Mouse (Mus musculus) layer of hippocampus, adult 9-10 months (tissue): ENCODE measurements around the gene En1.
A peak's percentile ranks its signal among the peaks of the same experiment; 100 is the strongest.

Source experiments
- DNase-seq: peaks from one replicate; pipeline ENCODE4 v3.0.0; 2022; ENCODE audit warnings: low spot score

Gene En1

GRCm38 (mm10) chr1:120602031-120602730 is at the start of gene En1:
Gene En1, plus strand, starts transcription at chr1:120602418.
- no peak for DNase-seq

GRCm38 (mm10) chr1:120556926-120557846 is 45.0 kb upstream of the En1 start:
- no peak for DNase-seq

GRCm38 (mm10) chr1:120558341-120559285 is 43.6 kb upstream of the En1 start:
- no peak for DNase-seq

GRCm38 (mm10) chr1:120559911-120560310 is 42.3 kb upstream of the En1 start:
- DNase-seq, result no peak

- no peak for DNase-seq
Observed at GRCm38 (mm10) chr1:120581306-120581705, 20.9 kb upstream of the En1 start.

GRCm38 (mm10) chr1:120585481-120585880 is 16.7 kb upstream of the En1 start:
- DNase-seq, result no peak

GRCm38 (mm10) chr1:120586500-120587110 is 15.6 kb upstream of the En1 start:
- DNase-seq, result peak; percentile 61

GRCm38 (mm10) chr1:120587431-120587830 is 14.8 kb upstream of the En1 start:
- DNase-seq, result no peak

- DNase-seq, result no peak
Observed at GRCm38 (mm10) chr1:120587960-120588359, 14.3 kb upstream of the En1 start.

- no peak for DNase-seq
Observed at GRCm38 (mm10) chr1:120588362-120589027, 13.7 kb upstream of the En1 start.

GRCm38 (mm10) chr1:120593236-120593919 is 8.8 kb upstream of the En1 start:
- no peak for DNase-seq

- no peak for DNase-seq
Observed at GRCm38 (mm10) chr1:120594603-120595002, 7.6 kb upstream of the En1 start.

GRCm38 (mm10) chr1:120595471-120596240 is 6.6 kb upstream of the En1 start:
- DNase-seq, result no peak

- DNase-seq, result no peak
Observed at GRCm38 (mm10) chr1:120596319-120596718, 5.9 kb upstream of the En1 start.

GRCm38 (mm10) chr1:120596784-120597183 is 5.4 kb upstream of the En1 start:
- no peak for DNase-seq

- no peak for DNase-seq
Observed at GRCm38 (mm10) chr1:120597271-120597670, 4.9 kb upstream of the En1 start.

- no peak for DNase-seq
Observed at GRCm38 (mm10) chr1:120598196-120598940, 3.9 kb upstream of the En1 start.

GRCm38 (mm10) chr1:120599321-120600148 is 2.7 kb upstream of the En1 start:
- no peak for DNase-seq
